Mouse (Mus musculus): ENCODE measurements at regions not wholly inside any gene's neighbourhood (a gene's known extent, or its start where the extent isn't known, plus 50 kb on each side); places are given as distances from the start of the nearest gene placed in this dataset.

- DNase-seq (ENCODE audit: low spot score), result no peak
- whole genome bisulfite sequencing, result 88% methylated on average over 2 of the region's 2 CpGs
- no peak overlapping the region for H3K9ac ChIP-seq (replicated peaks; ENCODE audit: low read length)
- no peak for TF ChIP-seq CTCF (IDR thresholded peaks at IDR 0.05; ENCODE audit: low read depth)
- no peaks in the 10 kb centered on the region for H3K9me3 ChIP-seq (ENCODE audit: low read length)
- ATAC-seq, result no peak
- no peak overlapping the region for H3K4me2 ChIP-seq (ENCODE audit: low read depth, low read length)
- no peak overlapping the region for H3K27ac ChIP-seq
- H3K36me3 ChIP-seq (ENCODE audit: insufficient read depth, low read length), result no peaks in the 10 kb centered on the region
- H3K27me3 ChIP-seq (ENCODE audit: insufficient read depth, low read length), result no peaks in the 10 kb centered on the region
- H3K4me1 ChIP-seq (ENCODE audit: insufficient read depth, low read length), result no peaks in the 10 kb centered on the region
- H3K4me3 ChIP-seq (ENCODE audit: low read length), result no peak overlapping the region
Measured at GRCm38 (mm10) chr2:19099384-19099783, 99.7 kb upstream of the Armc3 start.

- Histone ChIP-seq H3K4me3 (ENCODE audit: low read length) (no peak overlapping the region), H3K4me2 (ENCODE audit: low read depth, low read length) (no peak overlapping the region), H3K9me3 (ENCODE audit: low read length) (no peaks in the 10 kb centered on the region), H3K27me3 (ENCODE audit: insufficient read depth, low read length) (no peaks in the 10 kb centered on the region), H3K9ac (replicated peaks; ENCODE audit: low read length) (no peak overlapping the region), H3K36me3 (ENCODE audit: insufficient read depth, low read length) (no peaks in the 10 kb centered on the region), H3K27ac (no peak overlapping the region), H3K4me1 (ENCODE audit: insufficient read depth, low read length) (no peaks in the 10 kb centered on the region)
- ATAC-seq (no peak), DNase-seq (ENCODE audit: low spot score) (no peak)
- TF ChIP-seq CTCF (IDR thresholded peaks at IDR 0.05; ENCODE audit: low read depth), result no peak
Measured at GRCm38 (mm10) chr2:19108753-19109152, 90.3 kb upstream of the Armc3 start.

- 92% methylated on average over 1 of the region's 1 CpGs for WGBS
- TF ChIP-seq CTCF (IDR thresholded peaks at IDR 0.05; ENCODE audit: low read depth), result no peak
- Histone ChIP-seq H3K27me3 (ENCODE audit: insufficient read depth, low read length) (no peaks in the 10 kb centered on the region), H3K9ac (replicated peaks; ENCODE audit: low read length) (no peak overlapping the region), H3K27ac (no peak overlapping the region), H3K4me2 (ENCODE audit: low read depth, low read length) (no peak overlapping the region), H3K9me3 (ENCODE audit: low read length) (no peaks in the 10 kb centered on the region), H3K4me3 (ENCODE audit: low read length) (no peak overlapping the region), H3K36me3 (ENCODE audit: insufficient read depth, low read length) (no peaks in the 10 kb centered on the region), H3K4me1 (ENCODE audit: insufficient read depth, low read length) (no peaks in the 10 kb centered on the region)
- ATAC-seq (no peak), DNase-seq (ENCODE audit: low spot score) (no peak)
Measured at GRCm38 (mm10) chr2:19119871-19120270, 79.2 kb upstream of the Armc3 start.

- Histone ChIP-seq H3K9ac (replicated peaks; ENCODE audit: low read length) (no peak overlapping the region), H3K4me1 (ENCODE audit: insufficient read depth, low read length) (no peaks in the 10 kb centered on the region), H3K4me3 (ENCODE audit: low read length) (no peak overlapping the region), H3K36me3 (ENCODE audit: insufficient read depth, low read length) (no peaks in the 10 kb centered on the region), H3K27ac (no peak overlapping the region), H3K27me3 (ENCODE audit: insufficient read depth, low read length) (no peaks in the 10 kb centered on the region), H3K9me3 (ENCODE audit: low read length) (no peaks in the 10 kb centered on the region), H3K4me2 (ENCODE audit: low read depth, low read length) (no peak overlapping the region)
- TF ChIP-seq CTCF (IDR thresholded peaks at IDR 0.05; ENCODE audit: low read depth), result no peak
- DNase-seq (ENCODE audit: low spot score) (no peak), ATAC-seq (no peak)
- 83% methylated on average over 6 of the region's 6 CpGs for WGBS
Measured at GRCm38 (mm10) chr2:19132864-19133263, 66.2 kb upstream of the Armc3 start.

GRCm38 (mm10) chr2:19142586-19142985 lies 56.5 kb upstream of the Armc3 start:
- no peak for ATAC-seq
- no peak overlapping the region for H3K9ac ChIP-seq (replicated peaks; ENCODE audit: low read length)
- no peak overlapping the region for H3K4me3 ChIP-seq (ENCODE audit: low read length)
- H3K9me3 ChIP-seq (ENCODE audit: low read length), result no peaks in the 10 kb centered on the region
- H3K36me3 ChIP-seq (ENCODE audit: insufficient read depth, low read length), result no peaks in the 10 kb centered on the region
- no peaks in the 10 kb centered on the region for H3K4me1 ChIP-seq (ENCODE audit: insufficient read depth, low read length)
- no peak for TF ChIP-seq CTCF (IDR thresholded peaks at IDR 0.05; ENCODE audit: low read depth)
- WGBS, result 74% methylated on average over 2 of the region's 2 CpGs
- H3K27me3 ChIP-seq (ENCODE audit: insufficient read depth, low read length), result no peaks in the 10 kb centered on the region
- DNase-seq (ENCODE audit: low spot score), result no peak
- H3K27ac ChIP-seq, result no peak overlapping the region
- H3K4me2 ChIP-seq (ENCODE audit: low read depth, low read length), result no peak overlapping the region

GRCm38 (mm10) chr2:19145412-19145811 lies 53.7 kb upstream of the Armc3 start:
- Histone ChIP-seq H3K27me3 (ENCODE audit: insufficient read depth, low read length) (no peaks in the 10 kb centered on the region), H3K9ac (replicated peaks; ENCODE audit: low read length) (no peak overlapping the region), H3K27ac (peak overlapping the region; percentile 42; the same call in 1 of the 2 replicates), H3K4me1 (ENCODE audit: insufficient read depth, low read length) (no peaks in the 10 kb centered on the region), H3K9me3 (ENCODE audit: low read length) (no peaks in the 10 kb centered on the region), H3K36me3 (ENCODE audit: insufficient read depth, low read length) (no peaks in the 10 kb centered on the region), H3K4me3 (ENCODE audit: low read length) (no peak overlapping the region), H3K4me2 (ENCODE audit: low read depth, low read length) (no peak overlapping the region)
- WGBS, result 71% methylated on average over 3 of the region's 3 CpGs
- no peak for TF ChIP-seq CTCF (IDR thresholded peaks at IDR 0.05; ENCODE audit: low read depth)
- DNase-seq (ENCODE audit: low spot score) (no peak), ATAC-seq (no peak)

GRCm38 (mm10) chr2:19145881-19146280 lies 53.2 kb upstream of the Armc3 start:
- Histone ChIP-seq H3K9me3 (ENCODE audit: low read length) (no peaks in the 10 kb centered on the region), H3K36me3 (ENCODE audit: insufficient read depth, low read length) (no peaks in the 10 kb centered on the region), H3K4me1 (ENCODE audit: insufficient read depth, low read length) (no peaks in the 10 kb centered on the region), H3K27me3 (ENCODE audit: insufficient read depth, low read length) (no peaks in the 10 kb centered on the region), H3K9ac (replicated peaks; ENCODE audit: low read length) (no peak overlapping the region), H3K4me2 (ENCODE audit: low read depth, low read length) (no peak overlapping the region), H3K4me3 (ENCODE audit: low read length) (no peak overlapping the region), H3K27ac (peak overlapping the region; percentile 42; the same call in 1 of the 2 replicates)
- ATAC-seq, result peak; percentile 87
- TF ChIP-seq CTCF (IDR thresholded peaks at IDR 0.05; ENCODE audit: low read depth), result no peak
- WGBS, result 49% methylated on average over 2 of the region's 2 CpGs
- DNase-seq (ENCODE audit: low spot score), result peak; percentile 60
